Mouse (Mus musculus): Measurements from ENCODE around the gene Abcd1. TPM values are rescaled to one million over a fixed set of nuclear protein-coding genes. Genes with fewer than 3 reads are reported as not detected.

Gene Abcd1
- polyA plus RNA-seq, 1 experiment, result 8.0 TPM

DNA sequence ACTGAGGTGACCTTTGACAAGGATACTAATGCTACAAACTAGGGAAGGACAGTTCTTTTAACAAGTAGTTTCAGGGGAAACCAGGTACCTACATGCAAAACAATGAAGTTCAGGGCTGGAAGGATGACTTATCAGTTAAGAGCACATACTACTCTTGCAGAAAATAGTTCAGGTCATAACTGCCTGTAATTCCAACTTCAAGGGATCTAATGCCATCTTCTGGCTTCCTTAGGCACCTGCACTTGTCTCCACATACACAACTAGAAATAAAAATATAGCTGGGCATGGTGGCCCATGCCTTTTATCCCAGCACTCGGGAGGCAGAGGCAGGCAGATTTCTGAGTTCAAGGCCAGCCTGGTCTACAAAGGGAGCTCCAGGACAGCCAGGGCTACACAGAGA lies 32.6 kb downstream of the Abcd1 start:
- H3K4me1 ChIP-seq (ENCODE audit: control insufficient read depth, insufficient read depth, low read length), result no peaks in the 10 kb centered on the region
- H3K27me3 ChIP-seq (ENCODE audit: control insufficient read depth, insufficient read depth, low read length, poor library complexity, severe bottlenecking), result no peaks in the 10 kb centered on the region
- H3K36me3 ChIP-seq (ENCODE audit: control insufficient read depth, insufficient read depth, low read length, poor library complexity, severe bottlenecking), result no peaks in the 10 kb centered on the region
- no peak overlapping the region for H3K4me3 ChIP-seq (ENCODE audit: low read depth, low read length)
- no peaks in the 10 kb centered on the region for H3K9me3 ChIP-seq (replicated peaks; ENCODE audit: control insufficient read depth, insufficient read depth, low read length, poor library complexity, severe bottlenecking)
- H3K27ac ChIP-seq (ENCODE audit: insufficient read depth, low read length), result no peak overlapping the region
- no peak overlapping the region for H3K9ac ChIP-seq (ENCODE audit: low read depth, poor library complexity, severe bottlenecking)
- TF ChIP-seq POLR2A (IDR thresholded peaks at IDR 0.05; ENCODE audit: insufficient read depth, low read length) (no peak), EP300 (IDR thresholded peaks at IDR 0.05; ENCODE audit: insufficient read depth, low read depth, low read length) (no peak)

DNA sequence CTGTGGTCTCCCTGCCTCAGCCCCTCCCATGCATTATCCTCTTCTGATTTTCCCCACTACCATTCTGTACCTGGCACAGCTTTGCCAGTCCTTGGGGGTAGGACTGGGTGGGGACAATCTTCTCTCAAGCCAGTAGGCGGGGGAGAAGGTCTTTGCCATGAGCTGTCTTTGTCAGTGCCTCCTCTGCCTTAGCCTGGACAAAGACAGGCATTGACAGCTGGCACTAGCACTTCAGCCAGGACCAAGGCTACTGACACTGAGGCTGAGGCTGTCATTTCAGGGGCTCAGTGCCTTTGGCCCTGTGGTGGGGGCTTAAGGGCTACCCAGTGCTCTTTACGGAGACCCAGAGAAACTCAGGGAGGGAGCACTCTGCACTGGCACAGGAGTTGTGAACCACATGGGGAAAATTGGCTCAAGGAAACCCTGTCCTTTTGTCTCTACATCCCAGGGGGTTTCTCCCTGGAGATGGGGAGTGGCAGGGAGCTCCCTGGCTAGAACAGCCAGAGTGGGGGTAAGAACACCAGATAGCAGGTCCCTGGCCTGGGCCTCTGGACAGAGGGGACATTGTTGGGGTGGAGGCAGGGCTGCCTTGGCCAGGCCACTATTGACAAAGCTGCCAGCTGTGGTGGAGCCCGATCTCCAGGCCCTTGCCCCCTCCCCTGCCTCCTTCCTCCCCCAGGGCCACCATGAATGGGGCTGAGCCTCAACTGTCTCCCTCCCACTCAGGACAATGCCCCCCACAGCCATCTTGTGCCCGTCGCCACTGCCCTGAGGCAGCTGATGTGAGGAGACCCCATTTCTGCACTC lies 40.1 kb downstream of the Abcd1 start, which contains the start of gene Plxnb3:
Gene Plxnb3 (plus strand): TSS at position 757 of the 807 bp plus-strand sequence.
- no peaks in the 10 kb centered on the region for H3K27me3 ChIP-seq (ENCODE audit: control insufficient read depth, insufficient read depth, low read length, poor library complexity, severe bottlenecking)
- H3K27ac ChIP-seq (ENCODE audit: insufficient read depth, low read length), result no peak within 1 kb of the TSS

DNA sequence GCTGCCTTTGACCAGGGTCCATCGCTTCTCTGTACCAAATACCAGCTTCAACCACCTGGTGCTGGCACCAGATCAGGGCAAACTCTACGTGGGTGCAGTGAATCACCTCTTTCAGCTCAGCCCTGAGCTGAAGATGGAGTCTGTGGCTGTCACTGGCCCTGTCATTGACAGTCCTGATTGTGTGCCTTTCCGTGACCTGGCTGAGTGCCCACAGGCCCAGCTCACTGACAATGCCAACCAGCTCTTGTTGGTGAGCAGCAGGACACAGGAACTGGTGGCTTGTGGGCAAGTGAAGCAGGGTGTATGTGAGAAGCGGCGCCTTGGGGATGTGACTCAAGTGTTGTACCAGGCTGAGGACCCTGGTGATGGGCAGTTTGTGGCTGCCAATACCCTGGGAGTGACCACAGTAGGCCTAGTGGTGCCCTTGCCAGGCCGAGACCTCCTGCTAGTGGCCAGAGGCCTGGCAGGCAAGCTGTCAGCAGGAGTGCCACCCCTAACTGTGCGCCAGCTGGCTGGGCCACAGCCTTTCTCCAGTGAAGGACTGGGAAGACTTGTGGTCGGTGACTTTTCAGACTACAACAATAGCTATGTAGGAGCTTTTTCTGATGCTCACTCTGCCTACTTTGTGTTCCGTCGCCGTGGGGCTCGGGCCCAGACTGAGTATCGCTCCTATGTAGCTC lies 42.4 kb downstream of the Abcd1 start:
- H3K4me1 ChIP-seq (ENCODE audit: control insufficient read depth, insufficient read depth, low read length), result no peaks in the 10 kb centered on the region
- no peak overlapping the region for H3K27ac ChIP-seq (ENCODE audit: insufficient read depth, low read length)
- no peaks in the 10 kb centered on the region for H3K36me3 ChIP-seq (ENCODE audit: control insufficient read depth, insufficient read depth, low read length, poor library complexity, severe bottlenecking)
- TF ChIP-seq CTCF (IDR thresholded peaks at IDR 0.05; ENCODE audit: low read depth, low read length) (no peak), EP300 (IDR thresholded peaks at IDR 0.05; ENCODE audit: insufficient read depth, low read depth, low read length) (no peak), POLR2A (IDR thresholded peaks at IDR 0.05; ENCODE audit: insufficient read depth, low read length) (no peak)
- H3K27me3 ChIP-seq (ENCODE audit: control insufficient read depth, insufficient read depth, low read length, poor library complexity, severe bottlenecking), result no peaks in the 10 kb centered on the region
- H3K9me3 ChIP-seq (replicated peaks; ENCODE audit: control insufficient read depth, insufficient read depth, low read length, poor library complexity, severe bottlenecking), result no peaks in the 10 kb centered on the region
- no peak overlapping the region for H3K9ac ChIP-seq (ENCODE audit: low read depth, poor library complexity, severe bottlenecking)
- H3K4me3 ChIP-seq (ENCODE audit: low read depth, low read length), result no peak overlapping the region

More for the DNA sequence above, 40.1 kb downstream of the Abcd1 start, which contains the start of gene Plxnb3:
- Histone ChIP-seq H3K9me3 (replicated peaks; ENCODE audit: control insufficient read depth, insufficient read depth, low read length, poor library complexity, severe bottlenecking) (no peaks in the 10 kb centered on the region), H3K9ac (ENCODE audit: low read depth, poor library complexity, severe bottlenecking) (no peak within 1 kb of the TSS), H3K4me3 (ENCODE audit: low read depth, low read length) (no peak within 1 kb of the TSS), H3K4me1 (ENCODE audit: control insufficient read depth, insufficient read depth, low read length) (no peaks in the 10 kb centered on the region), H3K36me3 (ENCODE audit: control insufficient read depth, insufficient read depth, low read length, poor library complexity, severe bottlenecking) (no peaks in the 10 kb centered on the region)
- no peak for TF ChIP-seq CTCF (IDR thresholded peaks at IDR 0.05; ENCODE audit: low read depth, low read length)
- no peak for TF ChIP-seq POLR2A (IDR thresholded peaks at IDR 0.05; ENCODE audit: insufficient read depth, low read length)
- TF ChIP-seq EP300 (IDR thresholded peaks at IDR 0.05; ENCODE audit: insufficient read depth, low read depth, low read length), result no peak

DNA sequence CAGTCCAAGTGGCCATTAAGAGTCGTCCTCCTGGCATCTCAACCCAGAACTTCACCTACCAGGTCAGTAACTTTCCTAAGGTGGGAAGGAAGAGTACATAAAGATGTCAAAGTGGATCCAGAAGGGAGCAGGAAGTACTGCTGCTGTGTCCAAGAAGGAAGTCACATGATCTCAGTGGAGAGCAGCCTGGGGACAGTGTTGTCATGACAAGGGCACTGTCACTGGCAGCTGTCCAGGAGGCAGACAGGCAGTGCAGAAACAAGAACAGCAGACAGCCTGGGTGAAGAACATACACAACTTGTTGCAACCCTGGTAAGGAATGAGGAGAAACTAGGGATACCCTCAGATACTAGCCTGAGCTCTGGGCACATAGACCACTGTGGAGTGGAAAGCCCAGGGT lies 48.9 kb downstream of the Abcd1 start:
- Histone ChIP-seq H3K4me1 (ENCODE audit: control insufficient read depth, insufficient read depth, low read length) (no peaks in the 10 kb centered on the region), H3K36me3 (ENCODE audit: control insufficient read depth, insufficient read depth, low read length, poor library complexity, severe bottlenecking) (no peaks in the 10 kb centered on the region), H3K9me3 (replicated peaks; ENCODE audit: control insufficient read depth, insufficient read depth, low read length, poor library complexity, severe bottlenecking) (no peaks in the 10 kb centered on the region), H3K4me3 (ENCODE audit: low read depth, low read length) (no peak overlapping the region), H3K27ac (ENCODE audit: insufficient read depth, low read length) (no peak overlapping the region), H3K27me3 (ENCODE audit: control insufficient read depth, insufficient read depth, low read length, poor library complexity, severe bottlenecking) (no peaks in the 10 kb centered on the region), H3K9ac (ENCODE audit: low read depth, poor library complexity, severe bottlenecking) (no peak overlapping the region)
- TF ChIP-seq POLR2A (IDR thresholded peaks at IDR 0.05; ENCODE audit: insufficient read depth, low read length) (no peak), EP300 (IDR thresholded peaks at IDR 0.05; ENCODE audit: insufficient read depth, low read depth, low read length) (no peak), CTCF (IDR thresholded peaks at IDR 0.05; ENCODE audit: low read depth, low read length) (no peak)

DNA sequence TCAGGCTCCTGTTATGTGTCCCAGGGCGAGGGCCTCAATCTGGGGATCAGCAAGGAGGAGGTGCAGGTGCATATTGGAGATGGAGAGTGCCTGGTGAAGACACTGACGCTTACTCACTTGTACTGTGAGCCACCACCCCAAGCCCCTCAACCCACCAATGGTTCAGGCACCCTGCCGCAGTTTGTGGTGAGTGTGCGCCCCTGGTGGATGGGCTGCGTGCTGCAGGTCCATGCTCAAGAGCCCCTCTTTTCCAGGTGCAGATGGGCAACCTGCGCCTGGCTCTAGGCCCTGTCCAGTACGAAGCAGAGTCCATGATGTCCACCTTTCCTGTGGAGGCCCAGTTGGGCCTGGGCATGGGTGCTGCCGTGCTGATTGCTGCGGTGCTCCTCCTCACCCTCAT lies 50.9 kb downstream of the Abcd1 start:
- H3K27me3 ChIP-seq (ENCODE audit: control insufficient read depth, insufficient read depth, low read length, poor library complexity, severe bottlenecking), result no peaks in the 10 kb centered on the region
- H3K4me3 ChIP-seq (ENCODE audit: low read depth, low read length), result no peak overlapping the region
- TF ChIP-seq EP300 (IDR thresholded peaks at IDR 0.05; ENCODE audit: insufficient read depth, low read depth, low read length) (no peak), POLR2A (IDR thresholded peaks at IDR 0.05; ENCODE audit: insufficient read depth, low read length) (no peak), CTCF (IDR thresholded peaks at IDR 0.05; ENCODE audit: low read depth, low read length) (no peak)
- H3K9me3 ChIP-seq (replicated peaks; ENCODE audit: control insufficient read depth, insufficient read depth, low read length, poor library complexity, severe bottlenecking), result no peaks in the 10 kb centered on the region
- no peak overlapping the region for H3K9ac ChIP-seq (ENCODE audit: low read depth, poor library complexity, severe bottlenecking)
- no peak overlapping the region for H3K27ac ChIP-seq (ENCODE audit: insufficient read depth, low read length)
- no peaks in the 10 kb centered on the region for H3K36me3 ChIP-seq (ENCODE audit: control insufficient read depth, insufficient read depth, low read length, poor library complexity, severe bottlenecking)
- H3K4me1 ChIP-seq (ENCODE audit: control insufficient read depth, insufficient read depth, low read length), result no peaks in the 10 kb centered on the region
